Mouse (Mus musculus) heart, embryonic 14.5 days (tissue): ENCODE results near the gene Gm9508. TPM values are rescaled to one million over a fixed set of nuclear protein-coding genes. Genes with fewer than 3 reads are reported as not detected.
"Not testable (repeated sequence)": the region's sequence is repeated elsewhere in the genome, so short reads cannot be mapped to it uniquely, and the experiment has no call there.

Experiments used
- ATAC-seq: fragments of 200-750 bp; cut with Nextera tagmentation; 2 replicates; pipeline ENCODE4 v1.8.0; 2017; ENCODE audit warnings: low read depth, moderate TSS enrichment; ENCODE audit not compliant: insufficient number of reproducible peaks, insufficient read depth, low FRiP score
- H3K27ac ChIP-seq, 2 experiments: fragments of 200-500 bp in 1 of 2; fragments of 300-500 bp in 1 of 2; sonication (generic) in 1 of 2; replicated peaks in 1 of 2; 2 replicates each; pipeline ENCODE4 v1.5.1; 2012 to 2014; ENCODE audit warnings: low read depth in 2 of 2, low read length in 2 of 2, control low read depth in 1 of 2, mild to moderate bottlenecking in 1 of 2, mixed read lengths in 1 of 2; ENCODE audit not compliant: control insufficient read depth in 1 of 2, insufficient read depth in 1 of 2
- H3K27me3 ChIP-seq: fragments of 300-500 bp; sonication (generic); 2 replicates; pipeline ENCODE4 v1.6.1; 2014; ENCODE audit warnings: mild to moderate bottlenecking, low read length, control low read depth; ENCODE audit not compliant: control insufficient read depth, insufficient read depth
- H3K36me3 ChIP-seq: fragments of 300-500 bp; sonication (generic); 2 replicates; pipeline ENCODE4 v1.6.1; 2014; ENCODE audit warnings: mild to moderate bottlenecking, control low read depth, low read length, mixed read lengths; ENCODE audit not compliant: control insufficient read depth, insufficient read depth
- H3K4me1 ChIP-seq, 2 experiments: fragments of 200-500 bp in 1 of 2; fragments of 300-500 bp in 1 of 2; sonication (generic) in 1 of 2; 2 replicates each; pipeline ENCODE4 v1.6.1; 2012 to 2014; ENCODE audit warnings: low read length in 2 of 2, control low read depth in 1 of 2, mixed read lengths in 1 of 2; ENCODE audit not compliant: control insufficient read depth in 2 of 2, insufficient read depth in 2 of 2
- H3K4me2 ChIP-seq: fragments of 300-500 bp; sonication (generic); 2 replicates; pipeline ENCODE4 v1.6.1; 2014; ENCODE audit warnings: mild to moderate bottlenecking, low read length
- H3K4me3 ChIP-seq, 2 experiments: fragments of 200-500 bp in 1 of 2; fragments of 300-500 bp in 1 of 2; sonication (generic) in 1 of 2; 2 replicates each; pipeline ENCODE4 v1.5.1; 2012 to 2014; ENCODE audit warnings: low read length in 2 of 2, mild to moderate bottlenecking in 2 of 2, control low read depth in 1 of 2, low read depth in 1 of 2, moderate library complexity in 1 of 2; ENCODE audit not compliant: control insufficient read depth in 1 of 2, insufficient read depth in 1 of 2
- H3K9ac ChIP-seq: fragments of 300-500 bp; sonication (generic); 2 replicates; pipeline ENCODE4 v1.6.1; 2014; ENCODE audit warnings: mild to moderate bottlenecking, low read length
- H3K9me3 ChIP-seq: fragments of 300-500 bp; sonication (generic); 2 replicates; pipeline ENCODE4 v1.6.1; 2016; ENCODE audit warnings: low read length, control low read depth; ENCODE audit not compliant: control insufficient read depth
- WGBS: fragments of 180-500 bp; shearing (Covaris S2); extraction: QIAGEN DNeasy Blood & Tissue Kit; methylation state at CpG from one replicate; pipeline ENCODE4 v1.1.7; 2014; 5-methylcytosine and 5-hydroxymethylcytosine counted together
- polyA plus RNA-seq: library from polyadenylated mRNA; unstranded; fragments of >200 nt; fragmentation: Nextera tagmentation; extraction: Ambion mirVana; gene quantifications from 2 replicates; pipeline ENCODE4 v1.2.1, GENCODE M21; 2014

The Gm9508 gene
- polyA plus RNA-seq, 1 experiment from 2014 or later, result not detected

DNA sequence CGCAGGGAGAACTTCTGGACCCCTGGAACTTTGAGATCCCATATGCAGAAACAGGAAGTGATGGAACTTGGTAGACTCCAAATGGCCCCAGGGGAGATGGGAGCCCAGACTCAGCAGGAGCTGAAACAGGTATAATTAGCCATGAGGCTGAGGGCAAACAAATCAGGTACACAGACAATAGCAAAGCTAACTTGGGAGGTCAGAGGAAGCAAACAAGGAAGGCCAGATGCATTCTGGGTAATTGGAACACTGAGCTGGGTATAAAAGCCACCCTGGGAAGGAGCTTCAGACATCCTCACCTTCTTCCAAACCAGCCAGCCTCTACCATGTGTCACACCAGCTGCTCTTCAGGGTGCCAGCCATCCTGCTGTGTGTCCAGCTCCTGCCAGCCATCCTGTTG is 23.3 kb upstream of the Gm9508 start, which contains the start of gene Krtap12-1:
Krtap12-1 (plus strand) TSS at position 301 of the 400 bp plus-strand sequence.
- not testable (repeated sequence) for H3K27me3 ChIP-seq, ATAC-seq, H3K36me3 ChIP-seq, H3K4me3 ChIP-seq, H3K4me1 ChIP-seq, H3K27ac ChIP-seq, H3K9ac ChIP-seq, H3K4me2 ChIP-seq, H3K9me3 ChIP-seq
- WGBS, result 80% methylated on average over 1 of the region's 1 CpGs

DNA sequence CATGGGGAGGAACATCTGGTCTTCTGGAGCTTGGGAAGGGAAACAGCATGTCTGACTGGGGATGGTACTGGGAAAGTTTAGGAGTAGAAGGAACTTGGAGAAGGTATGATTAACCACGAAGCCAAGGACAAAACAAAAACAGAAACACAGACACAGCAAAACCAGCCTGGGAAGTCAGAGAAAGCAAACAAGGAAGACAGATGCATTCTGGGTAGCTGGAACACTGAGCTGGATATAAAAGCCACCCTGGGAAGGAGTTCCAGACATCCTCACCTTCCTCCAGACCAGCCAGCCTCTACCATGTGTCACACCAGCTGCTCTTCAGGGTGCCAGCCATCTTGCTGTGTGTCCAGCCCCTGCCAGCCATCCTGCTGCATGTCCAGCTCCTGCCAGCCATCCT is 18.5 kb upstream of the Gm9508 start, which contains the start of gene Gm10142:
Gm10142 (plus strand) TSS at position 301 of the 400 bp plus-strand sequence.
- no peaks in the 10 kb centered on the region for H3K27me3 ChIP-seq
- H3K4me2 ChIP-seq, result no peak within 1 kb of the TSS
- H3K4me1 ChIP-seq, result no peaks in the 10 kb centered on the region
- 70% methylated on average over 1 of the region's 1 CpGs for WGBS
- no peaks in the 10 kb centered on the region for H3K36me3 ChIP-seq
- peaks cover 4% of the 10 kb centered on the region; the same call in 1 of the 2 replicates for H3K9me3 ChIP-seq
- H3K4me3 ChIP-seq, result no peak within 1 kb of the TSS
- H3K27ac ChIP-seq, result no peak within 1 kb of the TSS
- no peak within 1 kb of the TSS for H3K9ac ChIP-seq
- ATAC-seq, result no peak

DNA sequence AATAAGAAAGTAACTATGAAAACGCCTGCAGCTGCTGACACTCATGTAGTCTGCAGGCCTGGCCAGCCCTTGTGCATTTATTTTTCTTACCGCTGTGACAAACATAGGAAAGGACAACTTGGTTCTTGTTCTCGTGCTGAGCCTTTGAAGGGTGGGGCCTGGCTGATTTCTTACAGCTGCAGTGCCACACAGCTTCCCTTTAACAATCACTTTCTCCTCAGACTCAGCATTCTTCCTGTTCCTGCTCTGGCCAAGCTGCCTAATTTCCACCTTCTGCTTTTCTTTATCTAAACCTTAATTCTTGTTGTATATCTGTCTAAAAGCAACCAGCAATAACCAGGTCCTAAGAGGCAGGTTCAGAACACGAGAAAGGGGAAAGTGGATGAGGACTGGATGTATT is 16.7 kb upstream of the Gm9508 start:
- Histone ChIP-seq H3K4me1 (no peaks in the 10 kb centered on the region), H3K9ac (no peak overlapping the region), H3K4me3 (no peak overlapping the region), H3K9me3 (peaks cover 4% of the 10 kb centered on the region; the same call in 1 of the 2 replicates), H3K4me2 (no peak overlapping the region), H3K27me3 (no peaks in the 10 kb centered on the region), H3K27ac (no peak overlapping the region), H3K36me3 (no peaks in the 10 kb centered on the region)
- 58% methylated on average over 4 of the region's 4 CpGs for WGBS
- ATAC-seq, result no peak

DNA sequence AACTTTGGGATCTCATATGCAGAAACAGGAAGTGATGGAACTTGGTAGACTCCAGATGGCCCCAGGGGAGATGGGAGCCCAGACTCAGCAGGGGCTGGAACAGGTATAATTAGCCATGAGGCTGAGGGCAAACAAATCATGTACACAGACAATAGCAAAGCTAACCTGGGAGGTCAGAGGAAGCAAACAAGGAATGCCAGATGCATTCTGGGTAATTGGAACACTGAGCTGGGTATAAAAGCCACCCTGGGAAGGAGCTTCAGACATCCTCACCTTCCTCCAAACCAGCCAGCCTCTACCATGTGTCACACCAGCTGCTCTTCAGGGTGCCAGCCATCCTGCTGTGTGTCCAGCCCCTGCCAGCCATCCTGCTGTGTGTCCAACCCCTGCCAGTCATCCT is 14.1 kb upstream of the Gm9508 start, which contains the start of gene Gm10024:
Gm10024 (plus strand) TSS at position 301 of the 400 bp plus-strand sequence.
- not testable (repeated sequence) for ATAC-seq, H3K9ac ChIP-seq, H3K4me1 ChIP-seq, H3K9me3 ChIP-seq, H3K4me3 ChIP-seq, H3K27me3 ChIP-seq, H3K36me3 ChIP-seq, H3K27ac ChIP-seq, H3K4me2 ChIP-seq

DNA sequence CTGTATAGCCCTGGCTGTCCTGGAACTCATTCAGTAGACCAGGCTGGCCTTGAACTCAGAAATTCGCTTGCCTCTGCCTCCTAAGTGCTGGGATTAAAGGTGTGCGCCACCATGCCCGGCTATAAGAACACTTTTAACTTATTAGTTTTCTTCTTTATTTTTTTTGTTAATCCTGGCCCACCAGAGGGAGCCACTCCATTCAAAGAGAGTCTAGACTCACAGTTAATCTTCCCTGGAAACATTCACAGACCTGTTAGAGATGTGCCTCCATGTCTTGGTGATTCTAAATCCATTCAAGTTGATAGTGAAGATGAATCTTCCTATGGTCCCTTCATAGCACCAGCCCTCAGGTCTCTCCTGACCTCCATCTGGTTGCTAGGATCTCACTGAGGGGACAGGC is 12.8 kb upstream of the Gm9508 start:
- Histone ChIP-seq H3K4me2 (no peak overlapping the region), H3K4me3 (no peak overlapping the region), H3K4me1 (no peaks in the 10 kb centered on the region), H3K9me3 (peaks cover 3% of the 10 kb centered on the region; the same call in 1 of the 2 replicates), H3K36me3 (no peaks in the 10 kb centered on the region), H3K9ac (no peak overlapping the region), H3K27me3 (no peaks in the 10 kb centered on the region), H3K27ac (no peak overlapping the region)
- 70% methylated on average over 3 of the region's 3 CpGs for WGBS
- ATAC-seq, result no peak

DNA sequence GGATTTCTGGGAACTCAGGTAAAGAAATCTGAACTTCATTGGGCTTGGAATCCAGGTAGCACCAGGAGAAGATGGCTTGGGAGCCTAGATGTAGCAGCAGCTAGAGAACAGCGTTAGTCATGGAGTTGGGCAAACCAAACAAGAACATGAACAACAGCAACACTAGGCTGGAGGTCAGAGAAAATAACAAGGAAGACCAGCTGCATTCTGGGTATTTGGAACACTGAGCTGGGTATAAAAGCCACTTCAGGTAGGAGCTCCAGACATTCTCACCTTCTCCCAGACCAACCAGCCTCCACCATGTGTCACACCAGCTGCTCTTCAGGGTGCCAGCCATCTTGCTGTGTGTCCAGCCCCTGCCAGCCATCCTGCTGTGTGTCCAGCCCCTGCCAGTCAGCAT is 9.3 kb upstream of the Gm9508 start, which contains the start of gene Gm10272:
Gm10272 (plus strand) TSS at position 301 of the 400 bp plus-strand sequence.
- Histone ChIP-seq H3K4me3 (no peak within 1 kb of the TSS), H3K4me2 (no peak within 1 kb of the TSS), H3K4me1 (no peaks in the 10 kb centered on the region), H3K27me3 (no peaks in the 10 kb centered on the region), H3K36me3 (no peaks in the 10 kb centered on the region), H3K27ac (no peak within 1 kb of the TSS), H3K9me3 (peaks cover 4% of the 10 kb centered on the region; the same call in 1 of the 2 replicates), H3K9ac (no peak within 1 kb of the TSS)
- no peak for ATAC-seq
- 86% methylated on average over 1 of the region's 1 CpGs for WGBS

DNA sequence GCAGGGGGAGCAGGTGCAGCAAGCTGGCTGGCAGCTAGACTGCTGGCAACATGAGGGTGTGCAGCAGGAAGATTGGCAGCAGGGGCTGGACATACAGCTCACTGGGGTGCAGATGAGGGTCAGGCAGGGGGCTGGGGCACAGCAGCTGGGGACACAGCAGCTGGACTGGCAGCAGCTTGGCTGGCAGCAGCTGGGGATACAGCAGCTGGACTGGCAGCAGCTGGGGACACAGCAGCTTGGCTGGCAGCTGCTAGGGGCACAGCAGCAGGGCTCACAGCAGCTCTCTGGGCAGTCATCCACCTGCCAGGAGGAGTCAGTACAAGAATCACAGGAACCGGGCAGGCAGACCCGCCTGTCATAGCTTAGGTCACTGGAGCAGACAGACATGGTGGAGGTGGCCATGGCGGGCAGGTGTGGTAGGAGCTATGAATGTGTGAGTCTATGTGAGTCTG is 6.7 kb downstream of the Gm9508 start, which contains the start of gene Gm19402:
Gm19402 (minus strand) TSS at position 402 of the 452 bp plus-strand sequence.
- not testable (repeated sequence) for H3K4me2 ChIP-seq, H3K4me1 ChIP-seq, ATAC-seq, H3K9ac ChIP-seq, H3K9me3 ChIP-seq, H3K4me3 ChIP-seq, H3K36me3 ChIP-seq, H3K27ac ChIP-seq
- 73% methylated on average over 3 of the region's 3 CpGs for WGBS
- peaks cover 44% of the 10 kb centered on the region for H3K27me3 ChIP-seq

DNA sequence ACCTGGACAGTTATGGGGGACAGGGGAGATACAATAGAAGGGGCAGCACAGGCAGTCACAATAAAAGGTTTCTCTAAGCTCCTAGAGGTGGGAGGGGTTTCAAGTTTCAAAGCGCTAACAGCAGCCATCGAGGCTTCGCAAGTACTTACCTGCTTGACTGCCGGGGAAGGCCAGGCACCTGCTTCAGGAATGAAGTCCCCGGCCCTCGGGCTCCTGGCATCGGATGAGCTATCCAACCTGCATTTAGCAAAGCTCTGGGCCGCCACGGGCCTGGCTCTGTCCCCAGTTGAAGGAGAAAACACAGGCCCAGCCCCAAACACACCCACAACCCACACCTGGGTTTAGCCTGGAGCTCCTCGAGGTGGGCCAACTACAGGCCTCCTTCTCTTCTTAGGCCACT is 10.0 kb downstream of the Gm9508 start:
- no peak overlapping the region for H3K4me3 ChIP-seq
- H3K9ac ChIP-seq, result no peak overlapping the region
- peaks cover 4 to 8% of the 10 kb centered on the region in 2 experiments; a peak in 2 of 4 replicates for H3K4me1 ChIP-seq
- H3K4me2 ChIP-seq, result no peak overlapping the region
- no peak overlapping the region for H3K27ac ChIP-seq
- H3K36me3 ChIP-seq, result no peaks in the 10 kb centered on the region
- WGBS, result 29% methylated on average over 10 of the region's 10 CpGs
- H3K27me3 ChIP-seq, result peaks cover 68% of the 10 kb centered on the region
- ATAC-seq, result no peak
- H3K9me3 ChIP-seq, result no peaks in the 10 kb centered on the region
